Mouse (Mus musculus): ENCODE results near the gene Kctd7. TPM values are rescaled to one million over a fixed set of nuclear protein-coding genes. Genes with fewer than 3 reads are reported as not detected.
A peak's percentile ranks its signal among the peaks of the same experiment; 100 is the strongest.

Gene Kctd7
- polyA plus RNA-seq, 1 experiment: 4.4 TPM

GRCm38 (mm10) chr5:130182541-130182821, 37.8 kb downstream of the Kctd7 start:
- no peak for TF ChIP-seq POLR2A (IDR thresholded peaks at IDR 0.05; ENCODE audit: low read depth, low read length)
- no peak for TF ChIP-seq CTCF (IDR thresholded peaks at IDR 0.05; ENCODE audit: borderline replicate concordance, insufficient read depth, low read length)
- no peak overlapping the region for H3K4me3 ChIP-seq (ENCODE audit: insufficient read depth, low read length)
- peaks cover 28% of the 10 kb centered on the region for H3K4me1 ChIP-seq (ENCODE audit: control insufficient read depth, insufficient read depth, low read length)
- peak overlapping the region; percentile 59 for H3K27ac ChIP-seq (ENCODE audit: insufficient read depth, low read length)

GRCm38 (mm10) chr5:130184193-130184856, 39.7 kb downstream of the Kctd7 start:
- Histone ChIP-seq H3K4me1 (ENCODE audit: control insufficient read depth, insufficient read depth, low read length) (peaks cover 27% of the 10 kb centered on the region), H3K4me3 (ENCODE audit: insufficient read depth, low read length) (no peak overlapping the region), H3K27ac (ENCODE audit: insufficient read depth, low read length) (0 out of 2 replicates have a peak overlapping the region, but pooled peaks have one; percentile 33)
- TF ChIP-seq CTCF (IDR thresholded peaks at IDR 0.05; ENCODE audit: borderline replicate concordance, insufficient read depth, low read length) (no peak), POLR2A (IDR thresholded peaks at IDR 0.05; ENCODE audit: low read depth, low read length) (no peak)

GRCm38 (mm10) chr5:130185312-130185711, 40.7 kb downstream of the Kctd7 start:
- no peak overlapping the region for H3K4me3 ChIP-seq (ENCODE audit: insufficient read depth, low read length)
- no peak for TF ChIP-seq CTCF (IDR thresholded peaks at IDR 0.05; ENCODE audit: borderline replicate concordance, insufficient read depth, low read length)
- TF ChIP-seq POLR2A (IDR thresholded peaks at IDR 0.05; ENCODE audit: low read depth, low read length): no peak
- H3K27ac ChIP-seq (ENCODE audit: insufficient read depth, low read length): peak overlapping the region; percentile 90
- H3K4me1 ChIP-seq (ENCODE audit: control insufficient read depth, insufficient read depth, low read length): peaks cover 29% of the 10 kb centered on the region

DNA sequence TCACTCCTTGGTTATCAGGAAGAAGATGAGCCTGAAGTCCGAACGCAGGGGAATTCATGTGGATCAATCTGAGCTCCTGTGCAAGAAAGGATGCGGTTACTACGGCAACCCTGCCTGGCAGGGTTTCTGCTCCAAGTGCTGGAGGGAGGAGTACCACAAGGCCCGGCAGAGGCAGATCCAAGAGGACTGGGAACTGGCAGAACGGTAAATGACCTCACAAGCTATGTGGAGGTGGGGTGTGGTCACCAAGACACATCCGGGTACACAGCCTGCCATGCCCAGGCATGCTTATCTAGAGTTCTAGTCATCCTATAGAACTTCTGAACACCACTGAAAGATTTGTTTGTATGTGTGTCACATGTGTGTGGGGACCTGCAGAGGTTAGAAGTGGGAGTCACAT, 42.7 kb downstream of the Kctd7 start:
- H3K4me3 ChIP-seq (ENCODE audit: insufficient read depth, low read length): no peak overlapping the region
- H3K4me1 ChIP-seq (ENCODE audit: control insufficient read depth, insufficient read depth, low read length): peaks cover 24% of the 10 kb centered on the region
- no peak for TF ChIP-seq CTCF (IDR thresholded peaks at IDR 0.05; ENCODE audit: borderline replicate concordance, insufficient read depth, low read length)
- no peak for TF ChIP-seq POLR2A (IDR thresholded peaks at IDR 0.05; ENCODE audit: low read depth, low read length)
- H3K27ac ChIP-seq (ENCODE audit: insufficient read depth, low read length): peak overlapping the region; percentile 44; the same call in 1 of the 2 replicates

GRCm38 (mm10) chr5:130190909-130191308, 46.2 kb downstream of the Kctd7 start:
- no peak for TF ChIP-seq POLR2A (IDR thresholded peaks at IDR 0.05; ENCODE audit: low read depth, low read length)
- no peak for TF ChIP-seq CTCF (IDR thresholded peaks at IDR 0.05; ENCODE audit: borderline replicate concordance, insufficient read depth, low read length)
- Histone ChIP-seq H3K27ac (ENCODE audit: insufficient read depth, low read length) (no peak overlapping the region), H3K4me3 (ENCODE audit: insufficient read depth, low read length) (no peak overlapping the region), H3K4me1 (ENCODE audit: control insufficient read depth, insufficient read depth, low read length) (peaks cover 6% of the 10 kb centered on the region; the same call in 1 of the 2 replicates)

DNA sequence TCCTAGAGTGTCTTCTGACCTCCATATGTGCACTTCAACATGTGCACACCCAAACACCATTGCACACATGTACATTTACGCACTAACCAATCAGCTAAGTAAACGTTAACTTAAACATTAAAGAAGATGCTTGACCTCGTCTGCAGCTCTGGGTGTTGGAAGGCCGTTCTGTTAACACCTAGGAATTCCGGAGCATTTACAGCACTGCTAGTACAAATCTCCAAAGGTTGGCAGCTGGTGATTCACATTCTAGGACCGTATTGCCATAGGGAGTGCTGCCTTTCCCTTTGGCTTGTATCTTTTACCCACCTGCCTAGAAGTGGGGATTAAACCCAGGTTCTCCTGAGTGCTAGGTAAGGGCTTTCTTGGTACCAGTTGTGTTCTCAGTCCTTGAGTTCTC, 47.2 kb downstream of the Kctd7 start:
- no peak overlapping the region for H3K4me3 ChIP-seq (ENCODE audit: insufficient read depth, low read length)
- H3K4me1 ChIP-seq (ENCODE audit: control insufficient read depth, insufficient read depth, low read length): peaks cover 4% of the 10 kb centered on the region; the same call in 1 of the 2 replicates
- TF ChIP-seq CTCF (IDR thresholded peaks at IDR 0.05; ENCODE audit: borderline replicate concordance, insufficient read depth, low read length) (no peak), POLR2A (IDR thresholded peaks at IDR 0.05; ENCODE audit: low read depth, low read length) (no peak)
- H3K27ac ChIP-seq (ENCODE audit: insufficient read depth, low read length): no peak overlapping the region

GRCm38 (mm10) chr5:130192356-130192944, 47.8 kb downstream of the Kctd7 start:
- no peak for TF ChIP-seq CTCF (IDR thresholded peaks at IDR 0.05; ENCODE audit: borderline replicate concordance, insufficient read depth, low read length)
- TF ChIP-seq POLR2A (IDR thresholded peaks at IDR 0.05; ENCODE audit: low read depth, low read length): no peak
- H3K27ac ChIP-seq (ENCODE audit: insufficient read depth, low read length): no peak overlapping the region
- peaks cover 4% of the 10 kb centered on the region; the same call in 1 of the 2 replicates for H3K4me1 ChIP-seq (ENCODE audit: control insufficient read depth, insufficient read depth, low read length)
- H3K4me3 ChIP-seq (ENCODE audit: insufficient read depth, low read length): no peak overlapping the region

- peaks cover 4% of the 10 kb centered on the region; the same call in 1 of the 2 replicates for H3K4me1 ChIP-seq (ENCODE audit: control insufficient read depth, insufficient read depth, low read length)
- no peak for TF ChIP-seq CTCF (IDR thresholded peaks at IDR 0.05; ENCODE audit: borderline replicate concordance, insufficient read depth, low read length)
- TF ChIP-seq POLR2A (IDR thresholded peaks at IDR 0.05; ENCODE audit: low read depth, low read length): no peak
- no peak overlapping the region for H3K27ac ChIP-seq (ENCODE audit: insufficient read depth, low read length)
These were observed 49.1 kb downstream of the Kctd7 start for GRCm38 (mm10) chr5:130193760-130194159.

DNA sequence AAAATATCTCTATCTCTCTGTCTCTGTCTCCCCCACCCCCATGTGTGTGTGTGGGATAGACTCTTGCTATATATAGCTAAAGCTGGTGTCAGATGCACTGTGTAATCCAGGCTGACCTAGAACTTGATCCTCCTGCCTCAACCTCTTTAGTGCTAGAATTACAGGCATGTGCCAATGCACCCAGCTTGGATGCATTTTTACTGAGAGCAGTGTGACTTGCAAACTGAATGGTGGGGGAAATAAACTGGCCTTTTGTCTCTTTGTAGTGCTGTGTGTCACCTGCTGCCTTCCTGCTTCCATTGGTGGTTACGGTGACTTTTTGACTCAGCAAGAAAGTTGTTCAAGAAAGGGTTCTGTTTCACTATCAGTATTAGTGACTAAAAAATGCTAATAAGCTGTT, 51.6 kb downstream of the Kctd7 start:
- Histone ChIP-seq H3K27ac (ENCODE audit: insufficient read depth, low read length) (no peak overlapping the region), H3K4me1 (ENCODE audit: control insufficient read depth, insufficient read depth, low read length) (no peaks in the 10 kb centered on the region), H3K4me3 (ENCODE audit: insufficient read depth, low read length) (no peak overlapping the region)
- TF ChIP-seq POLR2A (IDR thresholded peaks at IDR 0.05; ENCODE audit: low read depth, low read length) (no peak), CTCF (IDR thresholded peaks at IDR 0.05; ENCODE audit: borderline replicate concordance, insufficient read depth, low read length) (no peak)

More at GRCm38 (mm10) chr5:130193760-130194159, 49.1 kb downstream of the Kctd7 start:
- no peak overlapping the region for H3K4me3 ChIP-seq (ENCODE audit: insufficient read depth, low read length)

- Histone ChIP-seq H3K27ac (ENCODE audit: insufficient read depth, low read length) (no peak overlapping the region), H3K4me1 (ENCODE audit: control insufficient read depth, insufficient read depth, low read length) (no peaks in the 10 kb centered on the region)
These were observed 52.8 kb downstream of the Kctd7 start for GRCm38 (mm10) chr5:130197454-130197853.

More at GRCm38 (mm10) chr5:130197454-130197853, 52.8 kb downstream of the Kctd7 start:
- H3K4me3 ChIP-seq (ENCODE audit: insufficient read depth, low read length): no peak overlapping the region
- TF ChIP-seq POLR2A (IDR thresholded peaks at IDR 0.05; ENCODE audit: low read depth, low read length) (no peak), CTCF (IDR thresholded peaks at IDR 0.05; ENCODE audit: borderline replicate concordance, insufficient read depth, low read length) (no peak)
